Mouse (Mus musculus) myocyte (in vitro differentiated cells): ENCODE measurements around the gene Gjd2. TPM values are rescaled to one million over a fixed set of nuclear protein-coding genes. Genes with fewer than 3 reads are reported as not detected.

ENCODE experiments used
- H3K27me3 ChIP-seq: one replicate; pipeline ENCODE4 v1.6.1; 2011; ENCODE audit not compliant: control insufficient read depth, insufficient read depth, insufficient read length
- H3K36me3 ChIP-seq: one replicate; pipeline ENCODE4 v1.6.1; 2011; ENCODE audit not compliant: control insufficient read depth, insufficient read depth
- H3K4me2 ChIP-seq: one replicate; pipeline ENCODE4 v1.6.1; 2011; ENCODE audit warnings: low read depth, control low read depth
- H3K4me3 ChIP-seq: one replicate; pipeline ENCODE4 v1.5.1; 2011; ENCODE audit warnings: mild to moderate bottlenecking, control low read depth, moderate library complexity
- H3K79me2 ChIP-seq: one replicate; pipeline ENCODE4 v1.6.1; 2011; ENCODE audit not compliant: control insufficient read depth, insufficient read depth
- H3ac ChIP-seq: one replicate; pipeline ENCODE4 v1.6.1; 2011; ENCODE audit not compliant: control insufficient read depth, insufficient read length
- CEBPB ChIP-seq: IDR thresholded peaks from 2 replicates; pipeline ENCODE4 v1.6.1; 2011; ENCODE audit warnings: mild to moderate bottlenecking, moderate library complexity; ENCODE audit not compliant: poor library complexity, insufficient read depth, severe bottlenecking
- E2F4 ChIP-seq: IDR thresholded peaks from one replicate; pipeline ENCODE4 v1.6.1; 2011; ENCODE audit warnings: mild to moderate bottlenecking, control low read depth, moderate library complexity; ENCODE audit not compliant: insufficient read depth
- MAX ChIP-seq: IDR thresholded peaks from one replicate; pipeline ENCODE4 v1.6.1; 2011; ENCODE audit warnings: low read depth, mild to moderate bottlenecking, control low read depth
- MYOD1 ChIP-seq, 3 experiments: IDR thresholded peaks; one replicate each; pipeline ENCODE4 v1.6.1; 2011; ENCODE audit warnings: control low read depth in 2 of 3, low read depth in 2 of 3, mild to moderate bottlenecking in 2 of 3, moderate library complexity in 1 of 3; ENCODE audit not compliant: insufficient read length in 2 of 3, control insufficient read depth in 1 of 3
- MYOG ChIP-seq, 3 experiments: IDR thresholded peaks; one replicate each; pipeline ENCODE4 v1.6.1; 2011; ENCODE audit warnings: control low read depth in 2 of 3, low read depth in 2 of 3, mild to moderate bottlenecking in 2 of 3; ENCODE audit not compliant: insufficient read length in 2 of 3, control insufficient read depth in 1 of 3, insufficient read depth in 1 of 3
- POLR2A ChIP-seq: IDR thresholded peaks from one replicate; pipeline ENCODE4 v1.6.1; 2011; ENCODE audit warnings: low read depth, mild to moderate bottlenecking, control low read depth, moderate library complexity; ENCODE audit not compliant: insufficient read length
- POLR2AphosphoS2 ChIP-seq: IDR thresholded peaks from one replicate; pipeline ENCODE4 v1.6.1; 2011; ENCODE audit warnings: low read depth, control low read depth; ENCODE audit not compliant: insufficient read length
- REST ChIP-seq: IDR thresholded peaks from one replicate; pipeline ENCODE4 v1.6.1; 2011; ENCODE audit warnings: mild to moderate bottlenecking, control low read depth, moderate library complexity; ENCODE audit not compliant: insufficient read depth, insufficient read length
- SRF ChIP-seq: IDR thresholded peaks from one replicate; pipeline ENCODE4 v1.6.1; 2011; ENCODE audit warnings: low read depth; ENCODE audit not compliant: control insufficient read depth, insufficient read length
- TCF12 ChIP-seq: IDR thresholded peaks from one replicate; pipeline ENCODE4 v1.6.1; 2011; ENCODE audit warnings: mild to moderate bottlenecking, control low read depth; ENCODE audit not compliant: poor library complexity, insufficient read depth, severe bottlenecking
- TCF3 ChIP-seq: IDR thresholded peaks from one replicate; pipeline ENCODE4 v1.6.1; 2011; ENCODE audit warnings: low read depth, control low read depth; ENCODE audit not compliant: insufficient read length
- USF1 ChIP-seq: IDR thresholded peaks from one replicate; pipeline ENCODE4 v1.6.1; 2011; ENCODE audit warnings: low read depth, mild to moderate bottlenecking, control low read depth, moderate library complexity
- polyA plus RNA-seq: library from polyadenylated mRNA; unstranded; fragments of >200 nt; fragmentation: generic; extraction: Trizol; gene quantifications from one replicate; pipeline ENCODE4 v1.2.1, GENCODE M21; 2012; ENCODE audit warnings: missing spikeins

The Gjd2 gene
- polyA plus RNA-seq, 1 experiment: not detected

GRCm38 (mm10) chr2:114054129-114054528, 40.7 kb upstream of the Gjd2 start:
- Histone ChIP-seq H3K27me3 (no peaks in the 10 kb centered on the region), H3K79me2 (no peaks in the 10 kb centered on the region), H3K4me2 (peak overlapping the region; percentile 74), H3ac (no peak overlapping the region), H3K4me3 (no peak overlapping the region), H3K36me3 (peaks cover 1% of the 10 kb centered on the region)
- peak; percentile 33 for TF ChIP-seq SRF
- peak in 1 of 3 experiments; percentile 45 for TF ChIP-seq MYOD1 (IDR thresholded peaks at IDR 0.05; ENCODE audit: control insufficient read depth in 1 of 3, insufficient read length in 2 of 3, low read depth in 2 of 3)
- no peak for TF ChIP-seq REST
- no peak for TF ChIP-seq USF1
- no peak for TF ChIP-seq TCF12
- TF ChIP-seq MYOG (IDR thresholded peaks at IDR 0.05; ENCODE audit: control insufficient read depth in 1 of 3, insufficient read depth in 1 of 3, insufficient read length in 2 of 3, low read depth in 2 of 3): peak in 1 of 3 experiments; percentile 62
- no peak for TF ChIP-seq CEBPB
- no peak for TF ChIP-seq MAX
- peak; percentile 22 for TF ChIP-seq POLR2A

DNA sequence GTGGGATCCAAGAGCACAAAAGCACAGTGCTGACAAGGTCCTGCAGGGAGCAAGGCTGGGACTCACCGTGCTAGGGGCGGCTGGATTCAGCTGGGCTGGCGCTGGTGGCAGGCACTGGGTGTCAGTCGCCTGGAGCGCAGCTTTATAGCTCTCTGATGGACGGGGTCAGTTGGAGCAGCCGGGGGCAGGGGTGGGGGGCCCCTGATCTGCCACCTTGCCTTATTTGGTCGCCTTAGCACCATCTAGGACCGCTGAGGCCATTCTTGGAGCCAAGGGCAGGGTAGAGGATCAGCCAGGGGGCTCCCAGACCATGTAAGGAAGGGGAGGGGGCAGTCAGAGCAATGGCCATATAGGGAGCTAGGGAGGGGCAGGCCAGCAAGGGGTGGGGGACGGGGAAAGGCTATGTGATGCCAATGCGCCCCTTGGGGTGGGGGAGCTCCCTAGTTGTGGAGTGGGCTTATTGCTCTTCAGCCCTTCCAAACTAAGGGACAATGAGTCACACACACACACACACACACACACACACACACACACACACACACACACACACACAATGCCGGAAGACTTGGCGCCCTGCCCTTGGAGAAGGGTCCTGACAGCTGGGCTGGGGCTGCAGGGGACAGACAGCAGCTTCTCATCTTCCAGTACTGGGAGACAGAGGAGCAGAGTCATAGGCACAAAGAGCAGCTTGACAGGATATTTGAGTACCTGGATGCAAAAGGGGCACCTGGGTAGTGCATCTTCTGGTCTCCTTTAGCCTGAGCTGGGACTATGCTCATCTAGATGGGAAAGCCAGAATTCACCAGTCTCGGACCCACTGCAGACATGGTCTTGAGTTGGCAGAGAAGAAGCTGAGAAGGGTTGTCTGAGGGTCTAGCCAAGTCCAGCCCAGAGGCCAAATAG, 39.5 kb upstream of the Gjd2 start, which contains the start of gene Actc1:
Actc1 (minus strand) TSS at position 853 of the 903 bp plus-strand sequence.
- no peak for TF ChIP-seq CEBPB
- TF ChIP-seq REST: no peak
- TF ChIP-seq POLR2A: peak; percentile 92
- no peak for TF ChIP-seq USF1
- TF ChIP-seq E2F4: no peak
- peak; percentile 9 for TF ChIP-seq TCF3
- TF ChIP-seq SRF: peak; percentile 97
- TF ChIP-seq MYOD1 (IDR thresholded peaks at IDR 0.05; ENCODE audit: control insufficient read depth in 1 of 3, insufficient read length in 2 of 3, low read depth in 2 of 3): peak in 2 of 3 experiments; percentile 71 to 76
- peak; percentile 91 for TF ChIP-seq POLR2AphosphoS2
- TF ChIP-seq TCF12: peak; percentile 7
- TF ChIP-seq MYOG (IDR thresholded peaks at IDR 0.05; ENCODE audit: control insufficient read depth in 1 of 3, insufficient read depth in 1 of 3, insufficient read length in 2 of 3, low read depth in 2 of 3): peak in 2 of 3 experiments; percentile 85 to 91
- TF ChIP-seq MAX: no peak
- H3K4me2 ChIP-seq: peak within 1 kb of the TSS; percentile 74
- H3K36me3 ChIP-seq: peaks cover 9% of the 10 kb centered on the region
- H3ac ChIP-seq: no peak within 1 kb of the TSS
- no peaks in the 10 kb centered on the region for H3K27me3 ChIP-seq
- H3K79me2 ChIP-seq: no peaks in the 10 kb centered on the region
- H3K4me3 ChIP-seq: peak within 1 kb of the TSS; percentile 50

DNA sequence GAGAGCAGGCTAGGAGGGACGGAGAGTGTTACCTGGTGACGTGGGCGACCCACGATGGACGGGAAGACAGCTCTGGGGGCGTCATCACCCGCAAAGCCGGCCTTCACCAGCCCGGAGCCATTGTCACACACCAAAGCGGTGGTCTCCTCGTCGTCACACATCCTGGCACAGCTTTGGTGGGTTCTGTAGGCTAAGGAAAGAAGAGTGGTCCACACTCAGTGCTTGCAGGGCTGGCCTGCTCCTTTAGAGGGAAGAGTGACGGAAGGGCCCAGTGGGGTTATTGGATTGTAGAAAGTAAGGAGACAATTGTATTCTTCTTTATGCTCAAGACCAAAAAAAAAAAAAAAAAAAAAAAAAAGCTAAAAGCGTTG, 38.4 kb upstream of the Gjd2 start:
- TF ChIP-seq POLR2AphosphoS2 (peak; percentile 19), MAX (no peak)
- peak overlapping the region; percentile 74 for H3K4me2 ChIP-seq
- H3K4me3 ChIP-seq: peak overlapping the region; percentile 50
- H3K36me3 ChIP-seq: peaks cover 9% of the 10 kb centered on the region
- H3ac ChIP-seq: no peak overlapping the region
- H3K79me2 ChIP-seq: no peaks in the 10 kb centered on the region
- H3K27me3 ChIP-seq: no peaks in the 10 kb centered on the region

DNA sequence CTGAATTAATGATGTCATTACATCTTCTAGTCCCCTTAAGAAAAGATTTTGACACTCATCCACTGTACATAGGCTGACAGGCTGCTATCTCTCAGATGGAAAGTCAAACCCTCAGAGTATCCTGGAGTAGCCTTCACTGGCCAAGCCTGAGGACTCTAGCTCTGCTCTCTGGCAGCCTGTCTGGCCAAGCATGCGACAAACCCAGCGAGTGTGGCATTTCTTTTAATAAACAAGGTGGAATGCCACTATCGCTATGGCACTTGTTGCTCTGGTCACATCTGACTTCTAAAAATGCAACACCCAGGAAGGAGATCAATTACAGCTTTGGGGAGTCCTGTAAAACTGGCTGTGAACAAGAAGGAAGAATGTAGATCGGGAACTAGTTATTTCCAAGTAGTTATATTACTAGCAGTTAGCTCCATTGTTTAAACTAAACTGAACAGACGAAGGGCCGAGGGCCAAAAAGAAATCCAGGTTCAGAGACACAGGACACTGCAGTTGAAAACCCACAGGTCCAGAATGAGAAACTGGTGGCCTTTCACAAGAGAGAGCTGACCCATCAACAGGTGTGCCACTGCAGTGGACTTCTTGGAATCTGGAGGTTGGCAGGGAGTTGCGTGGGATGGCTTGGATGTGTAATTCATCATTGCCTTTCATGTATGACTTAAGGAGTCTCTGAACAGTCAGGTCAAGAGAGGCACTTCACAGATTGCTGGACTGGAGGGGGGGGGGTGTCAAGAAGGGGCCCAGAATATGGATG, 37.9 kb upstream of the Gjd2 start:
- Histone ChIP-seq H3ac (no peak overlapping the region), H3K27me3 (no peaks in the 10 kb centered on the region), H3K4me3 (peak overlapping the region; percentile 50), H3K4me2 (peak overlapping the region; percentile 68), H3K36me3 (peaks cover 9% of the 10 kb centered on the region), H3K79me2 (no peaks in the 10 kb centered on the region)
- TF ChIP-seq SRF (no peak), CEBPB (no peak), MAX (no peak), TCF3 (no peak), TCF12 (no peak), MYOD1 (IDR thresholded peaks at IDR 0.05; ENCODE audit: control insufficient read depth in 1 of 3, insufficient read length in 2 of 3, low read depth in 2 of 3) (peak in 1 of 3 experiments; percentile 33), REST (no peak), E2F4 (no peak), POLR2AphosphoS2 (no peak), USF1 (no peak), POLR2A (peak; percentile 25), MYOG (IDR thresholded peaks at IDR 0.05; ENCODE audit: control insufficient read depth in 1 of 3, insufficient read depth in 1 of 3, insufficient read length in 2 of 3, low read depth in 2 of 3) (peak in 1 of 3 experiments; percentile 51)
